Mouse (Mus musculus): ENCODE results near the gene Zbtb34. TPM values are rescaled to one million over a fixed set of nuclear protein-coding genes. Genes with fewer than 3 reads are reported as not detected.

Zbtb34 gene
- 9.6 TPM for total RNA-seq (2023)

GRCm38 (mm10) chr2:33430771-33431699 is at the start of gene Zbtb34:
Gene Zbtb34, minus strand, starts transcription at chr2:33431324.

GRCm38 (mm10) chr2:33468466-33469097 is 37.5 kb upstream of the Zbtb34 start, which contains the start of gene Zbtb43:
Gene Zbtb43, minus strand, starts transcription at chr2:33468559.

GRCm38 (mm10) chr2:33370777-33371647 is 60.1 kb downstream of the Zbtb34 start, which contains the start of gene Ralgps1:
Gene Ralgps1, minus strand, starts transcription at chr2:33371486.

Other genes starting within 250 kb of the Zbtb34 start
- 0.59 TPM for gene Angptl2, start 215.3 kb downstream of the Zbtb34 start, total RNA-seq (2023)
- 16.4 TPM for gene Ralgps1, start 59.8 kb downstream of the Zbtb34 start, total RNA-seq (2023)
- gene Zbtb43, start 37.2 kb upstream of the Zbtb34 start, total RNA-seq (2023) = 30.9 TPM
- gene Lmx1b, start 209.2 kb upstream of the Zbtb34 start, total RNA-seq (2023) = not detected